Mouse (Mus musculus): ENCODE results near the gene Acyp1.

DNA sequence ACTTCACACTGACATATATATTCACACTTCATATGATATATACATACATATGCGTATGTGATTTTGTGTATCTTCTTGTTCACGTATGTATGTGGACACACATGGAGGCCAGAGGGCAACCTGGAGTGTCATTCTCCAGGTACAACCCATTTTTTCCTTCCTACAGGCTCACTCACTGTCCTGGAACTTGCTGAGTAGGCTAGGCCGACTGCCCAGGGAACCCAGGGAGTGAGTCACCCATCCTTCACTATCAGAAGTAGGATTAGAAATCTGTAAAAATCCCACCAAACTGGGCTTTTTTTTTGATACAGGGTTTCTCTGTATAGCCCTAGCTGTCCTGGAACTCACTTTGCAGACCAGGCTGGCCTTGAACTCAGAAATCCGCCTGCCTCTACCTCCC is 3.2 kb downstream of the Acyp1 start:
- TF ChIP-seq CTCF (IDR thresholded peaks at IDR 0.05; ENCODE audit: extremely low read depth, insufficient read depth, insufficient read length, insufficient replicate concordance) (no peak), POLR2A (IDR thresholded peaks at IDR 0.05; ENCODE audit: low read depth, low read length) (no peak)

Measured in spleen, adult 2 months (tissue).